Mouse (Mus musculus): ENCODE measurements around the gene Ccl20.

DNA sequence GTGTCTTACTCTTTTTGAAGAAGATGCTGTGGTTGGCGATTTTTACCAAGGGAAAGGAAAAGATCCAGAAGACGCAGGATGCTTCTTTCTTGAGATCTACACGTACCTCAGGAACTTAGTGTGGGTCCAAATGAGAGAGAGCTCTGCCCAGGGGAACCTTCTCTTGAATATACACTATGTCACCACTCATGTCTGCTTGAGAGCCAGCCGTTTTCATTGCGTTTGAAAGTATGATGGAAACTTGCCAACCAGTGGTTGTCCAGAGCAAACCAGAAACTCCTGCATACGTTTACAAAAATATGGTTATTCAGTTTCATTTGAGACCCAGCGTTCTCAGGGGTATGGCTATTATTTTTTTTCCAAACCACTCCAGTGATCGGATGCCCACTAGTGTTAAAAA lies 24.9 kb downstream of the Ccl20 start:
- TF ChIP-seq CTCF (IDR thresholded peaks at IDR 0.05) (no peak), POLR2A (IDR thresholded peaks at IDR 0.05; ENCODE audit: insufficient read depth, low read depth, low read length) (no peak)

All from heart, adult 2 months (tissue).